Mouse (Mus musculus) olfactory bulb, adult 2 months (tissue): Measurements from ENCODE around the gene Rap1gap2. TPM values are rescaled to one million over a fixed set of nuclear protein-coding genes. Genes with fewer than 3 reads are reported as not detected.

ENCODE experiments used
- H3K27ac ChIP-seq: fragments of 200-500 bp; 2 replicates; pipeline ENCODE4 v1.5.1; 2012; ENCODE audit warnings: low read depth, low read length; ENCODE audit not compliant: insufficient read depth
- H3K4me1 ChIP-seq: fragments of 200-500 bp; 2 replicates; pipeline ENCODE4 v1.6.1; 2012; ENCODE audit warnings: low read length; ENCODE audit not compliant: control insufficient read depth, insufficient read depth
- H3K4me3 ChIP-seq: fragments of 200-500 bp; 2 replicates; pipeline ENCODE4 v1.5.1; 2012; ENCODE audit warnings: mild to moderate bottlenecking, low read depth, low read length, moderate library complexity; ENCODE audit not compliant: insufficient read depth
- CTCF ChIP-seq: fragments of 200-500 bp; IDR thresholded peaks from 2 replicates; pipeline ENCODE4 v1.5.1; 2012; ENCODE audit warnings: low read depth, mild to moderate bottlenecking, low read length, moderate library complexity; ENCODE audit not compliant: insufficient read depth
- POLR2A ChIP-seq: fragments of 200-500 bp; IDR thresholded peaks from 2 replicates; pipeline ENCODE4 v1.6.1; 2012; ENCODE audit warnings: mild to moderate bottlenecking, low read depth, low read length, moderate library complexity; ENCODE audit not compliant: insufficient read depth
- WGBS: fragments of 180-500 bp; shearing (Covaris S2); methylation state at CpG from one replicate; pipeline ENCODE4 v1.1.7; 2018; 5-methylcytosine and 5-hydroxymethylcytosine counted together
- polyA plus RNA-seq: library from polyadenylated mRNA; stranded (reverse); fragments of >200 nt; gene quantifications from 2 replicates; pipeline ENCODE4 v1.2.4, GENCODE M21; 2012; ENCODE audit warnings: low replicate concordance; ENCODE audit not compliant: missing spikeins, insufficient read depth, insufficient read length

Gene Rap1gap2
- polyA plus RNA-seq, 1 experiment: not detected

GRCm38 (mm10) chr11:74537352-74537751, 73.4 kb downstream of the Rap1gap2 start:
- TF ChIP-seq CTCF: no peak
- TF ChIP-seq POLR2A: no peak
- no peak overlapping the region for H3K4me3 ChIP-seq
- no peak overlapping the region for H3K27ac ChIP-seq
- 95% methylated on average over 4 of the region's 4 CpGs for WGBS
- peaks cover 6% of the 10 kb centered on the region; the same call in 1 of the 2 replicates for H3K4me1 ChIP-seq

- 63% methylated on average over 14 of the region's 14 CpGs for WGBS
- TF ChIP-seq CTCF (no peak), POLR2A (no peak)
- Histone ChIP-seq H3K4me1 (peaks cover 8% of the 10 kb centered on the region; the same call in 1 of the 2 replicates), H3K4me3 (no peak overlapping the region), H3K27ac (no peak overlapping the region)
Measured at GRCm38 (mm10) chr11:74536140-74536842, 74.4 kb downstream of the Rap1gap2 start.

GRCm38 (mm10) chr11:74534380-74534779, 76.3 kb downstream of the Rap1gap2 start:
- 91% methylated on average over 7 of the region's 7 CpGs for WGBS
- no peak overlapping the region for H3K4me3 ChIP-seq
- H3K4me1 ChIP-seq: peaks cover 12% of the 10 kb centered on the region; the same call in 1 of the 2 replicates
- TF ChIP-seq CTCF (no peak), POLR2A (no peak)
- no peak overlapping the region for H3K27ac ChIP-seq

- 98% methylated on average over 2 of the region's 2 CpGs for WGBS
- Histone ChIP-seq H3K27ac (no peak overlapping the region), H3K4me3 (no peak overlapping the region), H3K4me1 (peaks cover 9% of the 10 kb centered on the region; the same call in 1 of the 2 replicates)
- TF ChIP-seq CTCF (no peak), POLR2A (no peak)
Measured at GRCm38 (mm10) chr11:74533050-74533449, 77.7 kb downstream of the Rap1gap2 start.

- TF ChIP-seq CTCF (no peak), POLR2A (no peak)
- WGBS: 87% methylated on average over 4 of the region's 4 CpGs
Measured at GRCm38 (mm10) chr11:74532401-74532800, 78.3 kb downstream of the Rap1gap2 start.

GRCm38 (mm10) chr11:74531725-74532124, 79.0 kb downstream of the Rap1gap2 start:
- H3K27ac ChIP-seq: no peak overlapping the region
- WGBS: 64% methylated on average over 3 of the region's 3 CpGs
- H3K4me1 ChIP-seq: peaks cover 12% of the 10 kb centered on the region
- H3K4me3 ChIP-seq: no peak overlapping the region
- TF ChIP-seq POLR2A (no peak), CTCF (no peak)

More at GRCm38 (mm10) chr11:74532401-74532800, 78.3 kb downstream of the Rap1gap2 start:
- Histone ChIP-seq H3K4me3 (no peak overlapping the region), H3K27ac (no peak overlapping the region), H3K4me1 (peaks cover 9% of the 10 kb centered on the region; the same call in 1 of the 2 replicates)

- WGBS: 71% methylated on average over 4 of the region's 4 CpGs
- Histone ChIP-seq H3K4me3 (no peak overlapping the region), H3K27ac (no peak overlapping the region), H3K4me1 (peaks cover 13% of the 10 kb centered on the region)
- TF ChIP-seq CTCF: 0 out of 2 replicates have a peak, but pooled peaks have one; percentile 12
- TF ChIP-seq POLR2A: no peak
Measured at GRCm38 (mm10) chr11:74529803-74530202, 80.9 kb downstream of the Rap1gap2 start.

- peaks cover 23% of the 10 kb centered on the region for H3K4me1 ChIP-seq
- 33% methylated on average over 7 of the region's 7 CpGs for WGBS
- H3K27ac ChIP-seq: no peak overlapping the region
- TF ChIP-seq POLR2A: no peak
- no peak for TF ChIP-seq CTCF
- H3K4me3 ChIP-seq: no peak overlapping the region
Measured at GRCm38 (mm10) chr11:74527555-74527954, 83.2 kb downstream of the Rap1gap2 start.
